Mouse (Mus musculus) myocyte (in vitro differentiated cells): Measurements from ENCODE around the gene Cyfip2. TPM values are rescaled to one million over a fixed set of nuclear protein-coding genes. Genes with fewer than 3 reads are reported as not detected.

Experiments used
- H3K27me3 ChIP-seq: one replicate; pipeline ENCODE4 v1.6.1; 2011; ENCODE audit not compliant: control insufficient read depth, insufficient read depth, insufficient read length
- H3K36me3 ChIP-seq: one replicate; pipeline ENCODE4 v1.6.1; 2011; ENCODE audit not compliant: control insufficient read depth, insufficient read depth
- H3K4me2 ChIP-seq: one replicate; pipeline ENCODE4 v1.6.1; 2011; ENCODE audit warnings: low read depth, control low read depth
- H3K4me3 ChIP-seq: one replicate; pipeline ENCODE4 v1.5.1; 2011; ENCODE audit warnings: mild to moderate bottlenecking, control low read depth, moderate library complexity
- H3K79me2 ChIP-seq: one replicate; pipeline ENCODE4 v1.6.1; 2011; ENCODE audit not compliant: control insufficient read depth, insufficient read depth
- H3ac ChIP-seq: one replicate; pipeline ENCODE4 v1.6.1; 2011; ENCODE audit not compliant: control insufficient read depth, insufficient read length
- CEBPB ChIP-seq: IDR thresholded peaks from 2 replicates; pipeline ENCODE4 v1.6.1; 2011; ENCODE audit warnings: mild to moderate bottlenecking, moderate library complexity; ENCODE audit not compliant: poor library complexity, insufficient read depth, severe bottlenecking
- E2F4 ChIP-seq: IDR thresholded peaks from one replicate; pipeline ENCODE4 v1.6.1; 2011; ENCODE audit warnings: mild to moderate bottlenecking, control low read depth, moderate library complexity; ENCODE audit not compliant: insufficient read depth
- MAX ChIP-seq: IDR thresholded peaks from one replicate; pipeline ENCODE4 v1.6.1; 2011; ENCODE audit warnings: low read depth, mild to moderate bottlenecking, control low read depth
- MYOD1 ChIP-seq, 3 experiments: IDR thresholded peaks; one replicate each; pipeline ENCODE4 v1.6.1; 2011; ENCODE audit warnings: control low read depth in 2 of 3, low read depth in 2 of 3, mild to moderate bottlenecking in 2 of 3, moderate library complexity in 1 of 3; ENCODE audit not compliant: insufficient read length in 2 of 3, control insufficient read depth in 1 of 3
- MYOG ChIP-seq, 3 experiments: IDR thresholded peaks; one replicate each; pipeline ENCODE4 v1.6.1; 2011; ENCODE audit warnings: control low read depth in 2 of 3, low read depth in 2 of 3, mild to moderate bottlenecking in 2 of 3; ENCODE audit not compliant: insufficient read length in 2 of 3, control insufficient read depth in 1 of 3, insufficient read depth in 1 of 3
- POLR2A ChIP-seq: IDR thresholded peaks from one replicate; pipeline ENCODE4 v1.6.1; 2011; ENCODE audit warnings: low read depth, mild to moderate bottlenecking, control low read depth, moderate library complexity; ENCODE audit not compliant: insufficient read length
- POLR2AphosphoS2 ChIP-seq: IDR thresholded peaks from one replicate; pipeline ENCODE4 v1.6.1; 2011; ENCODE audit warnings: low read depth, control low read depth; ENCODE audit not compliant: insufficient read length
- REST ChIP-seq: IDR thresholded peaks from one replicate; pipeline ENCODE4 v1.6.1; 2011; ENCODE audit warnings: mild to moderate bottlenecking, control low read depth, moderate library complexity; ENCODE audit not compliant: insufficient read depth, insufficient read length
- SRF ChIP-seq: IDR thresholded peaks from one replicate; pipeline ENCODE4 v1.6.1; 2011; ENCODE audit warnings: low read depth; ENCODE audit not compliant: control insufficient read depth, insufficient read length
- TCF12 ChIP-seq: IDR thresholded peaks from one replicate; pipeline ENCODE4 v1.6.1; 2011; ENCODE audit warnings: mild to moderate bottlenecking, control low read depth; ENCODE audit not compliant: poor library complexity, insufficient read depth, severe bottlenecking
- TCF3 ChIP-seq: IDR thresholded peaks from one replicate; pipeline ENCODE4 v1.6.1; 2011; ENCODE audit warnings: low read depth, control low read depth; ENCODE audit not compliant: insufficient read length
- USF1 ChIP-seq: IDR thresholded peaks from one replicate; pipeline ENCODE4 v1.6.1; 2011; ENCODE audit warnings: low read depth, mild to moderate bottlenecking, control low read depth, moderate library complexity
- polyA plus RNA-seq: library from polyadenylated mRNA; unstranded; fragments of >200 nt; fragmentation: generic; extraction: Trizol; gene quantifications from one replicate; pipeline ENCODE4 v1.2.1, GENCODE M21; 2012; ENCODE audit warnings: missing spikeins

Gene Cyfip2
- polyA plus RNA-seq, 1 experiment: 16.9 TPM

- no peak for TF ChIP-seq TCF12
- TF ChIP-seq POLR2AphosphoS2: no peak
- TF ChIP-seq MYOD1 (IDR thresholded peaks at IDR 0.05; ENCODE audit: control insufficient read depth in 1 of 3, insufficient read length in 2 of 3, low read depth in 2 of 3): no peak
- no peak for TF ChIP-seq E2F4
- no peak for TF ChIP-seq MYOG (IDR thresholded peaks at IDR 0.05; ENCODE audit: control insufficient read depth in 1 of 3, insufficient read depth in 1 of 3, insufficient read length in 2 of 3, low read depth in 2 of 3)
- no peak for TF ChIP-seq MAX
- TF ChIP-seq POLR2A: no peak
- no peak for TF ChIP-seq REST
- no peak for TF ChIP-seq SRF
- no peak for TF ChIP-seq CEBPB
- no peak for TF ChIP-seq USF1
- TF ChIP-seq TCF3: no peak
- H3K79me2 ChIP-seq: no peaks in the 10 kb centered on the region
- no peaks in the 10 kb centered on the region for H3K27me3 ChIP-seq
- no peak overlapping the region for H3K4me2 ChIP-seq
- H3K4me3 ChIP-seq: no peak overlapping the region
- no peak overlapping the region for H3ac ChIP-seq
- H3K36me3 ChIP-seq: no peaks in the 10 kb centered on the region
Observed at GRCm38 (mm10) chr11:46326271-46327015, 13.8 kb upstream of the Cyfip2 start.

- Histone ChIP-seq H3K27me3 (no peaks in the 10 kb centered on the region), H3K79me2 (no peaks in the 10 kb centered on the region), H3K4me3 (no peak overlapping the region), H3K4me2 (no peak overlapping the region), H3K36me3 (no peaks in the 10 kb centered on the region), H3ac (no peak overlapping the region)
- TF ChIP-seq MAX (no peak), TCF12 (no peak), CEBPB (no peak), USF1 (no peak), POLR2A (no peak), TCF3 (no peak), REST (no peak), POLR2AphosphoS2 (no peak), MYOD1 (IDR thresholded peaks at IDR 0.05; ENCODE audit: control insufficient read depth in 1 of 3, insufficient read length in 2 of 3, low read depth in 2 of 3) (no peak), MYOG (IDR thresholded peaks at IDR 0.05; ENCODE audit: control insufficient read depth in 1 of 3, insufficient read depth in 1 of 3, insufficient read length in 2 of 3, low read depth in 2 of 3) (no peak), SRF (no peak), E2F4 (no peak)
Observed at GRCm38 (mm10) chr11:46321559-46321958, 8.9 kb upstream of the Cyfip2 start.

- no peak for TF ChIP-seq USF1
- no peak for TF ChIP-seq POLR2A
- no peak for TF ChIP-seq CEBPB
- TF ChIP-seq MYOG (IDR thresholded peaks at IDR 0.05; ENCODE audit: control insufficient read depth in 1 of 3, insufficient read depth in 1 of 3, insufficient read length in 2 of 3, low read depth in 2 of 3): no peak
- no peak for TF ChIP-seq MYOD1 (IDR thresholded peaks at IDR 0.05; ENCODE audit: control insufficient read depth in 1 of 3, insufficient read length in 2 of 3, low read depth in 2 of 3)
- TF ChIP-seq E2F4: no peak
- no peak for TF ChIP-seq REST
- Histone ChIP-seq H3K79me2 (peaks cover 3% of the 10 kb centered on the region), H3ac (no peak overlapping the region), H3K4me2 (no peak overlapping the region), H3K36me3 (no peaks in the 10 kb centered on the region), H3K27me3 (peaks cover 6% of the 10 kb centered on the region), H3K4me3 (no peak overlapping the region)
Observed at GRCm38 (mm10) chr11:46314534-46314933, 1.9 kb upstream of the Cyfip2 start.

- Histone ChIP-seq H3K27me3 (peaks cover 6% of the 10 kb centered on the region), H3K79me2 (peaks cover 3% of the 10 kb centered on the region), H3ac (no peak overlapping the region), H3K4me3 (no peak overlapping the region), H3K36me3 (no peaks in the 10 kb centered on the region), H3K4me2 (no peak overlapping the region)
- no peak for TF ChIP-seq E2F4
- no peak for TF ChIP-seq POLR2A
- no peak for TF ChIP-seq MYOD1 (IDR thresholded peaks at IDR 0.05; ENCODE audit: control insufficient read depth in 1 of 3, insufficient read length in 2 of 3, low read depth in 2 of 3)
- no peak for TF ChIP-seq CEBPB
- TF ChIP-seq REST: no peak
- no peak for TF ChIP-seq POLR2AphosphoS2
- TF ChIP-seq MAX: no peak
- no peak for TF ChIP-seq SRF
- no peak for TF ChIP-seq MYOG (IDR thresholded peaks at IDR 0.05; ENCODE audit: control insufficient read depth in 1 of 3, insufficient read depth in 1 of 3, insufficient read length in 2 of 3, low read depth in 2 of 3)
- no peak for TF ChIP-seq TCF12
- no peak for TF ChIP-seq TCF3
- no peak for TF ChIP-seq USF1
Observed at GRCm38 (mm10) chr11:46313851-46314250, 1.2 kb upstream of the Cyfip2 start.
